Mouse (Mus musculus) lung, postnatal 0 days (tissue): ENCODE data around the gene Klb. TPM values are rescaled to one million over a fixed set of nuclear protein-coding genes. Genes with fewer than 3 reads are reported as not detected.
A peak's percentile ranks its signal among the peaks of the same experiment; 100 is the strongest.
"Not testable (repeated sequence)": the region's sequence is repeated elsewhere in the genome, so short reads cannot be mapped to it uniquely, and the experiment has no call there.

Experiments
- ATAC-seq: fragments of 200-750 bp; cut with Nextera tagmentation; 2 replicates; pipeline ENCODE4 v1.8.0; 2017; ENCODE audit warnings: moderate library complexity
- DNase-seq: peaks from one replicate; pipeline ENCODE4 v3.0.0-alpha.2; 2016; ENCODE audit warnings: low spot score
- H3K27ac ChIP-seq: fragments of 300-500 bp; sonication (generic); 2 replicates; pipeline ENCODE4 v1.5.1; 2014; ENCODE audit warnings: antibody characterized with exemption, mild to moderate bottlenecking, low read length, mixed read lengths
- H3K27me3 ChIP-seq: fragments of 300-500 bp; sonication (generic); replicated peaks from 2 replicates; pipeline ENCODE4 v1.6.1; 2014; ENCODE audit warnings: low read length, mixed read lengths; ENCODE audit not compliant: insufficient read depth
- H3K36me3 ChIP-seq: fragments of 300-500 bp; sonication (generic); 2 replicates; pipeline ENCODE4 v1.6.1; 2014; ENCODE audit warnings: low read length, mixed read lengths; ENCODE audit not compliant: insufficient read depth
- H3K4me1 ChIP-seq: fragments of 300-500 bp; sonication (generic); 2 replicates; pipeline ENCODE4 v1.6.1; 2014; ENCODE audit warnings: antibody characterized with exemption, low read depth, low read length, mixed read lengths; ENCODE audit not compliant: insufficient read depth
- H3K4me2 ChIP-seq: fragments of 300-500 bp; sonication (generic); replicated peaks from 2 replicates; pipeline ENCODE4 v1.6.1; 2014; ENCODE audit warnings: low read depth, mild to moderate bottlenecking, low read length, moderate library complexity, mixed read lengths
- H3K4me3 ChIP-seq: fragments of 300-500 bp; sonication (generic); 2 replicates; pipeline ENCODE4 v1.5.1; 2014; ENCODE audit warnings: low read depth, low read length
- H3K9ac ChIP-seq: fragments of 300-500 bp; sonication (generic); replicated peaks from 2 replicates; pipeline ENCODE4 v1.6.1; 2014; ENCODE audit warnings: low read depth, mild to moderate bottlenecking
- H3K9me3 ChIP-seq: fragments of 300-500 bp; sonication (generic); 2 replicates; pipeline ENCODE4 v1.6.1; 2016; ENCODE audit warnings: low read length, mixed read lengths
- CTCF ChIP-seq: IDR thresholded peaks from 2 replicates; pipeline ENCODE4 v1.5.1; 2016; ENCODE audit warnings: antibody characterized with exemption, mild to moderate bottlenecking
- EP300 ChIP-seq: IDR thresholded peaks from 2 replicates; pipeline ENCODE4 v1.6.1; 2016; ENCODE audit warnings: antibody characterized with exemption, mild to moderate bottlenecking, control low read depth
- WGBS: fragments of 180-500 bp; shearing (Covaris S2); extraction: QIAGEN DNeasy Blood & Tissue Kit; methylation state at CpG from one replicate; pipeline ENCODE4 v1.1.7; 2014; 5-methylcytosine and 5-hydroxymethylcytosine counted together
- polyA plus RNA-seq: library from polyadenylated mRNA; unstranded; fragments of >200 nt; fragmentation: Nextera tagmentation; extraction: Ambion mirVana; gene quantifications from 2 replicates; pipeline ENCODE4 v1.2.1, GENCODE M21; 2015

The Klb gene
- polyA plus RNA-seq = 0.04 TPM in 1 of 2 replicates, not detected in the other

DNA sequence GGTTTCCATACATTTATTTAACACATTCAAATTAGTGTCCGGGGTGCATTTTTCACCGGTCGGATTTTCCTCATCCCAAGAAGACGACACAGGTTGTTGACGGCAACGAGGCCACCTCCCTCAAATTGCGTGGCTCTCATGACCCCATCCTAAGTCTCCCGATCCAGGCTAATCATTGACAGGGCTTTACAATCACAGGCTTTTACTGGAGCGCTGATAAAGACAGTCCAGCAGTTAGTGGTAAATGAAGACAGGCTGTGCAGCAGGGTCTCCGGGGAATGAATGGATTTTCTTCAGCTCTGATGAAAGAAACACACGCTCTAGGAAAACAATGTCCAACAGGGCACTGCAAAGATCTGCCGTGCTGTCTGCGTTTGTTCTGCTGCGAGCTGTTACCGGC lies at the start of gene Klb:
TSS of gene Klb (plus strand) at position 147 of the 400 bp plus-strand sequence.
- 42% methylated on average over 15 of the region's 15 CpGs for WGBS
- ATAC-seq (no peak), DNase-seq (no peak)
- Histone ChIP-seq H3K27ac (no peak within 1 kb of the TSS), H3K4me2 (peak within 1 kb of the TSS; percentile 36), H3K4me3 (no peak within 1 kb of the TSS), H3K4me1 (no peaks in the 10 kb centered on the region), H3K9me3 (no peaks in the 10 kb centered on the region), H3K9ac (no peak within 1 kb of the TSS), H3K36me3 (no peaks in the 10 kb centered on the region), H3K27me3 (no peaks in the 10 kb centered on the region)
- TF ChIP-seq CTCF (no peak), EP300 (no peak)

DNA sequence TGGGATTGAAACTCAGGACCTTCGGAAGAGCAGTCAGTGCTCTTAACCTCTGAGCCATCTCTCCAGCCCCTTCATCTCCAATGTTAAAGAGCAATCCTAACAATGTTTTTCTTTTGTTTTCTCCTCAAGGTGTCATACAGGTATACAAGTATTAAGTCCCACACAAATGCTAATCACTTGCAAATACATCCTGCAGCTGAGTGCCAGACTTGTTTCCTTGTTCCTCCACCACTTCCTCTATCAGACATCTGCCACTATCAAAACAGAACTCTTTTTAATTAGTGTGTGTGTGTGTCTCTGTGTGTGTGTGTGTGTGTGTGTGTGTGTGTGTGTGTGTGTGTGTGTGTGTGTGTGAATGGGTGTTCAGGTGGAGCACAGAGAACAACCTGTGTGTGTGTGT lies 48.5 kb upstream of the Klb start:
- DNase-seq, ATAC-seq, H3K4me2 ChIP-seq, H3K27me3 ChIP-seq, H3K36me3 ChIP-seq, H3K4me1 ChIP-seq, H3K4me3 ChIP-seq, H3K27ac ChIP-seq, H3K9ac ChIP-seq, H3K9me3 ChIP-seq: not testable (repeated sequence)
- 70% methylated on average over 1 of the region's 1 CpGs for WGBS

DNA sequence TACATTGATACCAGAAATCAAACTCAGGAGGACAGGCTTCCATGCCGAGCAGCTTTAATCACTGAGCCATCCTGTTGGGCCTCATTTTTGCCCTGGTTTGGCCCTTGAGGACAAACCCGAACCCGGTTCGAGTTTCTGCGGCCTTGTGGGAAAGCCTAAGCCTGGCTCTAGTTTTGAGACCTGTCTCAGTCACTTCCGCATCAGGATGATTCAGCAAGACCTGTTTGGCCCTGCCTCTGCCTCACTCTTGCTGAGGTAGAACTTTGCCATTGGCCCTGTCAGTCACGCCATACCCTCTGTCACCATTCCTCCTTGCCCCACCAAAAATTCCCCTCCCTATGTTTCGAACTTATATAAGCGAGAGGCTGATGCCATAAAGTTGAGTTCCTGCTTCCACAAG lies 48.0 kb upstream of the Klb start:
- no peak for ATAC-seq
- DNase-seq = no peak
- WGBS = 90% methylated on average over 9 of the region's 9 CpGs

DNA sequence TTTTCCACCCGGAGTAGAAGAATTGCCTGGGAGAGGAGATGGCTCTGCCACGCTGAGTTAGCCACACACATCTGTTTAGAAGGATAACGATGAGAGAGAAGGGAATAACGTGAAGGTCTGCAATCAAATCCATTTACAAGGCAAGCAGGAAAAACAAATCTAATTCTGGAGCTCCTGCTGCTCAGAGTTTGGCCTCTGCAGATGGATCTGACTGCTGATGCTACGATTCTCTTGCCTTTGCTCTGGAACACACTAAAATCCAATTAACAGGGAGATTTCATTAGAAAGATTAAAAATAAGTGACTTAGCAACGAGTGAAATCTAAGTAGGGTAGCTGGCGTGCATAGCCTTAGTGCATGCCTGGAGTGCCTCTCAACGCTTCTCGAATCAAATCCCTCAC lies 42.6 kb upstream of the Klb start:
- Histone ChIP-seq H3K27ac (no peak overlapping the region), H3K9me3 (no peaks in the 10 kb centered on the region), H3K36me3 (peaks cover 4% of the 10 kb centered on the region; the same call in 1 of the 2 replicates), H3K4me1 (no peaks in the 10 kb centered on the region), H3K27me3 (no peaks in the 10 kb centered on the region), H3K9ac (no peak overlapping the region), H3K4me3 (no peak overlapping the region), H3K4me2 (no peak overlapping the region)
- WGBS = 77% methylated on average over 9 of the region's 9 CpGs
- ATAC-seq = no peak
- no peak for DNase-seq
- no peak for TF ChIP-seq CTCF
- no peak for TF ChIP-seq EP300

More for the DNA sequence above, 48.0 kb upstream of the Klb start:
- Histone ChIP-seq H3K4me1 (no peaks in the 10 kb centered on the region), H3K9me3 (no peaks in the 10 kb centered on the region), H3K4me3 (no peak overlapping the region), H3K27ac (no peak overlapping the region), H3K36me3 (peaks cover 9% of the 10 kb centered on the region), H3K27me3 (no peaks in the 10 kb centered on the region), H3K4me2 (no peak overlapping the region), H3K9ac (no peak overlapping the region)
- TF ChIP-seq EP300 (no peak), CTCF (no peak)

DNA sequence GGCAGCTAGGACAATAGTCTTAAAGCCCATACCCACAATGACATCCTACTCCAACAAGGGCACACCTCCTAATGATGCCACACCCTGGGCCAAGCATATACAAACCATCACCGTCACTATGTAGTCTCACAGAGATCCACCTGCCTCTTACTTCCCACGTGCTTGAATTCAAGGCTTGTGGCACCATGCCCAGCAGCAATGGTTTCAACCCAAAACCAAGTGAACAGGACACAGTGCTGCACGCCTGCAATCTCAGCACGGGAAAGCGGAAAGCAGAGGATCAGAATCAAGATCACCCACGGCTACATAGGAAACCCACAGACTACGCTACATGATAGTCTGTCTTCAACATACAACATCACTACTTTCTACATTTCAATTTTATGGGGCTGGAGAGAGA lies 39.9 kb upstream of the Klb start:
- Histone ChIP-seq H3K27me3 (no peaks in the 10 kb centered on the region), H3K36me3 (peaks cover 8% of the 10 kb centered on the region; the same call in 1 of the 2 replicates), H3K9ac (no peak overlapping the region), H3K27ac (no peak overlapping the region), H3K4me1 (no peaks in the 10 kb centered on the region), H3K4me2 (no peak overlapping the region), H3K4me3 (no peak overlapping the region), H3K9me3 (no peaks in the 10 kb centered on the region)
- no peak for TF ChIP-seq EP300
- ATAC-seq (no peak), DNase-seq (no peak)
- 89% methylated on average over 7 of the region's 7 CpGs for WGBS

DNA sequence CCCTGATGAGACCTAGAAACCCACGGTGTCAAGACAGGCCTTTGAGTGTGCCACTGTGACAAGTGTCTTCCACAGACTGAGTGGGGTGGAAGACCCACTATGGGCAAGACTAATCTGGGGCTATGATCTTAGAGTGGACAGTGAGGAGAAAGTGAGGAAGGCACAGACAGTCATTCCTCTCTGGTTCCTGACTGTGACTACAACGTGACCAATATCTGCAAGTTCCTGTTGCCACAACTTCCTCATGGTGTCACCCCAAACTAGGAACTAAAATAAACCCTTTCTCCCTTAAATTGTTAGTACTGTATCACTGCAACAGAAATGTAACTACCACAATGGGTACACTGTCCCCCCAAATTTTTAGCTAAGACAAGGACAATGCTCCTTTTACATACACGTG lies 39.2 kb upstream of the Klb start:
- Histone ChIP-seq H3K9ac (no peak overlapping the region), H3K4me2 (no peak overlapping the region), H3K9me3 (no peaks in the 10 kb centered on the region), H3K27ac (no peak overlapping the region), H3K36me3 (peaks cover 9% of the 10 kb centered on the region; the same call in 1 of the 2 replicates), H3K27me3 (no peaks in the 10 kb centered on the region), H3K4me3 (no peak overlapping the region), H3K4me1 (no peaks in the 10 kb centered on the region)
- TF ChIP-seq EP300 (no peak), CTCF (no peak)
- 86% methylated on average over 3 of the region's 3 CpGs for WGBS
- ATAC-seq (no peak), DNase-seq (peak; percentile 19)

DNA sequence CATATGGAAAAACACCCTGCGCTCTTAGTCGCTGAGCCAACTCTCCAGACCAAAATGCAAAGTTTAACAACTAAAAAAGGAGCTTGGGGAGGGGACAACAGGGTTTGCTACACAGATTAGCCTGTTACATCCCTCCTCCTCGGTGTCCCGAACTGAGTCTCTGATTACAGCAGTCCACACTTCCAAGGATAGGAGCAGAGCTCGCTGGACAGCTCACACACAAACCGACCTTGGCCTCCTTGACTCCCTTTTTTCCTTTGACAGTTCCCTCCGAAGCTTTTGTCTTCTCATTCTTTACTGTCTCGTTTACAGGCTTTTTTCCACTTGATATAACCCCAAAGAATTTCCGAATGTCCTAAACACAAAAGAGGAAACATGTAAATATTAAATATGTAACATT lies 28.9 kb upstream of the Klb start:
- no peak overlapping the region for H3K27ac ChIP-seq

More for the DNA sequence above, 28.9 kb upstream of the Klb start:
- 90% methylated on average over 9 of the region's 9 CpGs for WGBS
- TF ChIP-seq CTCF (no peak), EP300 (no peak)
- no peaks in the 10 kb centered on the region for H3K27me3 ChIP-seq
- H3K4me3 ChIP-seq = no peak overlapping the region
- DNase-seq (no peak), ATAC-seq (no peak)
- no peaks in the 10 kb centered on the region for H3K9me3 ChIP-seq
- no peak overlapping the region for H3K9ac ChIP-seq
- no peaks in the 10 kb centered on the region for H3K4me1 ChIP-seq
- H3K36me3 ChIP-seq = peaks cover 9% of the 10 kb centered on the region; the same call in 1 of the 2 replicates
- H3K4me2 ChIP-seq = no peak overlapping the region
